Mouse (Mus musculus): ENCODE measurements around the gene Cyb561d2. TPM values are rescaled to one million over a fixed set of nuclear protein-coding genes. Genes with fewer than 3 reads are reported as not detected.
A peak's percentile ranks its signal among the peaks of the same experiment; 100 is the strongest.

Cyb561d2 gene
- polyA plus RNA-seq, 1 experiment from 2014 or later = 53.9 TPM

GRCm38 (mm10) chr9:107545602-107546001, 3.6 kb upstream of the Cyb561d2 start:
- WGBS = 12% methylated on average over 3 of the region's 3 CpGs
- no peak overlapping the region for H3K27ac ChIP-seq (replicated peaks)
- peaks cover 17% of the 10 kb centered on the region for H3K36me3 ChIP-seq
- no peak overlapping the region for H3K9ac ChIP-seq (replicated peaks)
- no peak overlapping the region for H3K4me2 ChIP-seq
- H3K4me3 ChIP-seq (replicated peaks) = no peak overlapping the region
- no peak for ATAC-seq (ENCODE audit: low FRiP score)
- peaks cover 42% of the 10 kb centered on the region for H3K4me1 ChIP-seq
- no peaks in the 10 kb centered on the region for H3K9me3 ChIP-seq (replicated peaks)
- H3K27me3 ChIP-seq (replicated peaks) = peaks cover 24% of the 10 kb centered on the region

- no peak overlapping the region for H3K4me3 ChIP-seq (replicated peaks)
- no peak for ATAC-seq (ENCODE audit: low FRiP score)
- 90% methylated on average over 10 of the region's 10 CpGs for WGBS
- H3K4me2 ChIP-seq = no peak overlapping the region
- H3K9me3 ChIP-seq (replicated peaks) = no peaks in the 10 kb centered on the region
- peaks cover 20% of the 10 kb centered on the region for H3K27me3 ChIP-seq (replicated peaks)
- no peak overlapping the region for H3K27ac ChIP-seq (replicated peaks)
- peaks cover 46% of the 10 kb centered on the region for H3K4me1 ChIP-seq
- H3K36me3 ChIP-seq = peaks cover 18% of the 10 kb centered on the region
- no peak overlapping the region for H3K9ac ChIP-seq (replicated peaks)
Observed at GRCm38 (mm10) chr9:107545199-107545598, 3.2 kb upstream of the Cyb561d2 start.

- no peak overlapping the region for H3K4me3 ChIP-seq (replicated peaks)
- 94% methylated on average over 12 of the region's 12 CpGs for WGBS
- H3K9me3 ChIP-seq (replicated peaks) = no peaks in the 10 kb centered on the region
- H3K36me3 ChIP-seq = peaks cover 22% of the 10 kb centered on the region
- H3K9ac ChIP-seq (replicated peaks) = no peak overlapping the region
- no peak for ATAC-seq (ENCODE audit: low FRiP score)
- peaks cover 16% of the 10 kb centered on the region for H3K27me3 ChIP-seq (replicated peaks)
- no peak overlapping the region for H3K4me2 ChIP-seq
- H3K4me1 ChIP-seq = peaks cover 50% of the 10 kb centered on the region
- no peak overlapping the region for H3K27ac ChIP-seq (replicated peaks)
Observed at GRCm38 (mm10) chr9:107544729-107545128, 2.7 kb upstream of the Cyb561d2 start.

- Histone ChIP-seq H3K4me3 (replicated peaks) (no peak overlapping the region), H3K27ac (replicated peaks) (no peak overlapping the region), H3K4me2 (no peak overlapping the region), H3K9me3 (replicated peaks) (no peaks in the 10 kb centered on the region), H3K4me1 (peaks cover 50% of the 10 kb centered on the region), H3K36me3 (peaks cover 27% of the 10 kb centered on the region), H3K9ac (replicated peaks) (no peak overlapping the region), H3K27me3 (replicated peaks) (peaks cover 12% of the 10 kb centered on the region; the same call in 1 of the 2 replicates)
- no peak for ATAC-seq (ENCODE audit: low FRiP score)
- 97% methylated on average over 17 of the region's 17 CpGs for WGBS
Observed at GRCm38 (mm10) chr9:107544196-107544700, 2.3 kb upstream of the Cyb561d2 start.

- peaks cover 37% of the 10 kb centered on the region for H3K36me3 ChIP-seq
- H3K4me1 ChIP-seq = peaks cover 52% of the 10 kb centered on the region
- H3K9me3 ChIP-seq (replicated peaks) = no peaks in the 10 kb centered on the region
- H3K9ac ChIP-seq (replicated peaks) = no peak overlapping the region
- H3K4me2 ChIP-seq = peak overlapping the region; percentile 80
- no peak overlapping the region for H3K27ac ChIP-seq (replicated peaks)
- H3K27me3 ChIP-seq (replicated peaks) = peaks cover 3% of the 10 kb centered on the region; the same call in 1 of the 2 replicates
- H3K4me3 ChIP-seq (replicated peaks) = no peak overlapping the region
- WGBS = 85% methylated on average over 11 of the region's 11 CpGs
- ATAC-seq (ENCODE audit: low FRiP score) = no peak
Observed at GRCm38 (mm10) chr9:107543299-107543698, 1.3 kb upstream of the Cyb561d2 start.

DNA sequence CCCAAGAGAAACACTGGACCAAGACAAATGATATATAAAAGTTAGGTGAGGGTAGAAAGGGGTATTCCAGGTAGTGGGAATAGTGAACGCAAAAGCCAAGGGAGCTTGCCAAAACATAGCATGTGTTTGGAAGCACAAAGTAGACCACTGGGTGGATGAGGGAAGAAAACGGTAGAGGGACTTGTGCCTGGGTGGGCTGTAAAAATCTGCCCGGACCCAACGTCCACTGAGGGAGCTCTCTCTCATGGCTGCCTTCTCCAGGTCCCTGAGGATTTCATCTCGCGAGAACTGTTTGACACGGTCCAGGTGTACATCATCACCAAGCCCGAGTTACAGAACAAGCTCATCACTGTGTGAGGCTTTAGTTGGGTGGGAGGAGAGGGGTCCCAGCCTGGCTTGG, 728 bp upstream of the Cyb561d2 start:
- no peaks in the 10 kb centered on the region for H3K9me3 ChIP-seq (replicated peaks)
- H3K9ac ChIP-seq (replicated peaks) = peak overlapping the region; percentile 57
- H3K4me1 ChIP-seq = peaks cover 57% of the 10 kb centered on the region
- no peak overlapping the region for H3K27ac ChIP-seq (replicated peaks)
- peaks cover 43% of the 10 kb centered on the region for H3K36me3 ChIP-seq
- ATAC-seq (ENCODE audit: low FRiP score) = no peak
- 47% methylated on average over 8 of the region's 8 CpGs for WGBS
- H3K4me2 ChIP-seq = peak overlapping the region; percentile 80
- H3K27me3 ChIP-seq (replicated peaks) = no peaks in the 10 kb centered on the region
- H3K4me3 ChIP-seq (replicated peaks) = peak overlapping the region; percentile 63

DNA sequence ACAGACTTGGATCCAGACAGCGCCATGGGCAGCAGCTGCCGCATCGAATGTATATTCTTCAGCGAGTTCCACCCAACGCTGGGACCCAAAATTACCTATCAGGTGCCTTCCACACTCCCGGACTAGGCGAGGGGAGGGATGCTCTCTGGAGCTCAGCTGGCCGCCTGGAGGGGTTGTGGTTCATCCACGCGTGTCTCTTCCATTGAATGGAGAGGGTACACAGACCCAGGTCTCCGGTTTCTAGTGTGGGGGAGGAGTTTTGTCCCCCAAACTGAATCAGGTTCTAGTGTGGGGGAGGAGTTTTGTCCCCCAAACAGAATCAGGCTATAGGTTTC, 326 bp upstream of the Cyb561d2 start:
- 3% methylated on average over 11 of the region's 11 CpGs for WGBS
- peak; percentile 18; the same call in 1 of the 2 replicates for ATAC-seq (ENCODE audit: low FRiP score)
- Histone ChIP-seq H3K27ac (replicated peaks) (peak overlapping the region; percentile 82), H3K4me2 (peak overlapping the region; percentile 80), H3K36me3 (peaks cover 45% of the 10 kb centered on the region), H3K27me3 (replicated peaks) (no peaks in the 10 kb centered on the region), H3K9ac (replicated peaks) (peak overlapping the region; percentile 57), H3K9me3 (replicated peaks) (no peaks in the 10 kb centered on the region), H3K4me3 (replicated peaks) (peak overlapping the region; percentile 63), H3K4me1 (peaks cover 57% of the 10 kb centered on the region)

- peak overlapping the region; percentile 82; the same call in 1 of the 2 replicates for H3K27ac ChIP-seq (replicated peaks)
- H3K9me3 ChIP-seq (replicated peaks) = no peaks in the 10 kb centered on the region
- peak overlapping the region; percentile 57 for H3K9ac ChIP-seq (replicated peaks)
- peak overlapping the region; percentile 63 for H3K4me3 ChIP-seq (replicated peaks)
- peaks cover 45% of the 10 kb centered on the region for H3K36me3 ChIP-seq
- peak overlapping the region; percentile 80 for H3K4me2 ChIP-seq
- H3K27me3 ChIP-seq (replicated peaks) = no peaks in the 10 kb centered on the region
- ATAC-seq (ENCODE audit: low FRiP score) = no peak
- peaks cover 57% of the 10 kb centered on the region for H3K4me1 ChIP-seq
- WGBS = 33% methylated on average over 10 of the region's 10 CpGs
Observed at GRCm38 (mm10) chr9:107541005-107541404, 988 bp downstream of the Cyb561d2 start.

GRCm38 (mm10) chr9:107540420-107540819, 1.6 kb downstream of the Cyb561d2 start:
- Histone ChIP-seq H3K9ac (replicated peaks) (no peak overlapping the region), H3K36me3 (peaks cover 45% of the 10 kb centered on the region), H3K9me3 (replicated peaks) (no peaks in the 10 kb centered on the region), H3K4me2 (peak overlapping the region; percentile 80), H3K27ac (replicated peaks) (no peak overlapping the region), H3K27me3 (replicated peaks) (no peaks in the 10 kb centered on the region), H3K4me3 (replicated peaks) (peak overlapping the region; percentile 63), H3K4me1 (peaks cover 60% of the 10 kb centered on the region)
- ATAC-seq (ENCODE audit: low FRiP score) = no peak
- WGBS = 72% methylated on average over 4 of the region's 4 CpGs

DNA sequence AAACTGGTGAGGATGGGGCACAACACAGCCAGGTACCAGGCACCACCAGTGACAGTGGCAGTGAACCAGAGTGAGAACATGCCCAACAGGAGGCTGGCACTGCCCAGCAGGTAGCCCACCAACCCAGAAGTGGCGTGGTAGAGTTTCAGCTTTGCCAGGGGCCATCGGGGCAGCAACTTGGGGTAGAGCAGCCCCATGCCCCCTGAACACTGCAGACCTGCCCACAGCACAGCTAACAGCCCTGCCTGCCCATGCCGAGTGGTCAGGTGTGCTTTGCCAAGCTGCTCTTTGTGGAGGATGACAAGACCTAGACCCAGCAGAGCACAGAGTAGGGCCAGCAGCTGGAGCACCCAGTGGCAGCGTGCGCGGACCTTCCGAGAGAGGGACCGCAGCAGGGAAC, 2.1 kb downstream of the Cyb561d2 start:
- peak overlapping the region; percentile 80; the same call in 1 of the 2 replicates for H3K4me2 ChIP-seq
- H3K27me3 ChIP-seq (replicated peaks) = no peaks in the 10 kb centered on the region
- ATAC-seq (ENCODE audit: low FRiP score) = no peak
- H3K4me3 ChIP-seq (replicated peaks) = no peak overlapping the region
- 95% methylated on average over 8 of the region's 8 CpGs for WGBS
- peaks cover 65% of the 10 kb centered on the region for H3K4me1 ChIP-seq
- no peak overlapping the region for H3K9ac ChIP-seq (replicated peaks)
- no peaks in the 10 kb centered on the region for H3K9me3 ChIP-seq (replicated peaks)
- peaks cover 45% of the 10 kb centered on the region for H3K36me3 ChIP-seq
- no peak overlapping the region for H3K27ac ChIP-seq (replicated peaks)

GRCm38 (mm10) chr9:107538711-107539110, 3.3 kb downstream of the Cyb561d2 start:
- Histone ChIP-seq H3K4me3 (replicated peaks) (no peak overlapping the region), H3K27me3 (replicated peaks) (no peaks in the 10 kb centered on the region), H3K27ac (replicated peaks) (no peak overlapping the region), H3K4me2 (no peak overlapping the region), H3K36me3 (peaks cover 32% of the 10 kb centered on the region), H3K4me1 (peaks cover 67% of the 10 kb centered on the region), H3K9me3 (replicated peaks) (no peaks in the 10 kb centered on the region), H3K9ac (replicated peaks) (no peak overlapping the region)
- WGBS = 94% methylated on average over 3 of the region's 3 CpGs
- ATAC-seq (ENCODE audit: low FRiP score) = no peak

DNA sequence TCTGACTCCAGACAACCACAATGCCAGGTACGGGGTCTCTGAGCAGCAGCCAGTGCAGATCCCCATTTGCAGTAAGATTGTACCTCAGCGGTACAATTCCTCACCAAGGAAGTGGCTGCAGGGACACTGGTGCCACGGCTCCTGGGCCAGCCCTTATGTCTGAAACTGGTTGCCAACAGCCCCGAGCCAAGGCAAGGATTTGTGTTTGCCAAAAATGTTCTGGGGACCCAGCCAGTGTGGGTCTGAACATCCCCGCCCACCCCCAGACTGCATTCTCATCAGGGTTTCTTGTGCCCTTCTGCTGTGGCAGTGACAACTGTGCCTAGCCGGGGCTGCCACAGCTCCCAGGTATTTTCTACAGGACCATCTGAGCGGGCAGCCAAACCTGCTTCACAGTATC, 3.8 kb downstream of the Cyb561d2 start:
- Histone ChIP-seq H3K4me2 (no peak overlapping the region), H3K9ac (replicated peaks) (no peak overlapping the region), H3K4me1 (peaks cover 68% of the 10 kb centered on the region), H3K27me3 (replicated peaks) (no peaks in the 10 kb centered on the region), H3K36me3 (peaks cover 28% of the 10 kb centered on the region), H3K4me3 (replicated peaks) (no peak overlapping the region), H3K9me3 (replicated peaks) (no peaks in the 10 kb centered on the region), H3K27ac (replicated peaks) (no peak overlapping the region)
- ATAC-seq (ENCODE audit: low FRiP score) = no peak
- 95% methylated on average over 7 of the region's 7 CpGs for WGBS
